Mouse (Mus musculus) hindbrain, embryonic 11.5 days (tissue): ENCODE results near the gene Rnf19b. TPM values are rescaled to one million over a fixed set of nuclear protein-coding genes. Genes with fewer than 3 reads are reported as not detected.

ENCODE experiments used
- polyA plus RNA-seq: library from polyadenylated mRNA; unstranded; fragments of >200 nt; fragmentation: Nextera tagmentation; extraction: Ambion mirVana; gene quantifications from 2 replicates; pipeline ENCODE4 v1.2.1, GENCODE M21; 2014

Gene Rnf19b
- polyA plus RNA-seq, 1 experiment from 2014 or later = 11.1 TPM

Other genes starting within 250 kb of the Rnf19b start
- 13.0 and 13.1 TPM in 2 replicates for gene Trim62, start 174.7 kb upstream of the Rnf19b start, polyA plus RNA-seq
- 10.8 and 12.5 TPM in 2 replicates for gene Azin2, start 95.8 kb upstream of the Rnf19b start, polyA plus RNA-seq
- gene Ak2, start 66.3 kb upstream of the Rnf19b start, polyA plus RNA-seq = 119 and 128 TPM in 2 replicates
- gene Tmem54, start 47.3 kb downstream of the Rnf19b start, polyA plus RNA-seq = 0.96 and 1.4 TPM in 2 replicates
- gene Hpca, start 63.8 kb downstream of the Rnf19b start, polyA plus RNA-seq = 2.3 and 2.6 TPM in 2 replicates
- 2.5 and 3.2 TPM in 2 replicates for gene Fndc5, start 78.7 kb downstream of the Rnf19b start, polyA plus RNA-seq
- 19.9 and 20.7 TPM in 2 replicates for gene S100pbp, start 131.5 kb downstream of the Rnf19b start, polyA plus RNA-seq
- 102 and 109 TPM in 2 replicates for gene Yars, start 131.5 kb downstream of the Rnf19b start, polyA plus RNA-seq
- 3.2 and 3.6 TPM in 2 replicates for gene C77080, start 203.1 kb downstream of the Rnf19b start, polyA plus RNA-seq
- gene Sync, start 229.3 kb downstream of the Rnf19b start, polyA plus RNA-seq = 0.56 and 0.99 TPM in 2 replicates